Mouse (Mus musculus): Measurements from ENCODE around the gene Kmt2a. TPM values are rescaled to one million over a fixed set of nuclear protein-coding genes. Genes with fewer than 3 reads are reported as not detected.

Kmt2a gene
- polyA plus RNA-seq, 1 experiment from 2014 or later: 13.1 TPM

- no peak overlapping the region for H3K4me3 ChIP-seq (replicated peaks)
- no peak overlapping the region for H3K9ac ChIP-seq
- no peak overlapping the region for H3K27ac ChIP-seq
- no peak for ATAC-seq
- peaks cover 24% of the 10 kb centered on the region for H3K36me3 ChIP-seq
- H3K9me3 ChIP-seq: no peaks in the 10 kb centered on the region
- WGBS: 84% methylated on average over 6 of the region's 6 CpGs
- H3K27me3 ChIP-seq (replicated peaks): no peaks in the 10 kb centered on the region
- no peaks in the 10 kb centered on the region for H3K4me1 ChIP-seq (replicated peaks)
- no peak overlapping the region for H3K4me2 ChIP-seq (replicated peaks)
Observed at GRCm38 (mm10) chr9:44847446-44847845, 33.6 kb downstream of the Kmt2a start.

GRCm38 (mm10) chr9:44841241-44841640 is 39.9 kb downstream of the Kmt2a start:
- no peaks in the 10 kb centered on the region for H3K9me3 ChIP-seq
- no peaks in the 10 kb centered on the region for H3K4me1 ChIP-seq (replicated peaks)
- H3K27ac ChIP-seq: no peak overlapping the region
- no peak overlapping the region for H3K9ac ChIP-seq
- no peak overlapping the region for H3K4me3 ChIP-seq (replicated peaks)
- 79% methylated on average over 10 of the region's 10 CpGs for WGBS
- no peak for ATAC-seq
- no peak overlapping the region for H3K4me2 ChIP-seq (replicated peaks)
- H3K27me3 ChIP-seq (replicated peaks): no peaks in the 10 kb centered on the region
- peaks cover 25% of the 10 kb centered on the region for H3K36me3 ChIP-seq

DNA sequence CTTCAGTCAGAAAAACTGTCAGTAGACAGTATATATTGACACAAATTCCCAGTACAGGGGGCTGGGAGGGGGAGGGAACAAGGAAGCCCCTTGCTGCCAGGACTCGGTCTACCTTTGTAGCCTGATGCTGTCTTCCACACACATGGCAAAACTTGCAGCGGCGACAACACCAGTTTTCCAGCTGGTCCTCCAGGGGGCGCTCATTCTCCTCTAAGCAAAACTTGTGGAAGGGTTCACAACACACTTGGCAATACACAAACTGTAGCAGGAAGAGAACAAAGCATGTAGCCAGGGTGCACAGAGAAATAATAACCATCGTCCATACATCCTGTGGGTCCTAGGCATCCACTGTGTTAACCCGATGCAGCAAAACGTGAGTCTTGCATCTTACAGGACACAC is 44.7 kb downstream of the Kmt2a start:
- WGBS: 47% methylated on average over 7 of the region's 7 CpGs
- no peaks in the 10 kb centered on the region for H3K9me3 ChIP-seq
- no peak overlapping the region for H3K4me2 ChIP-seq (replicated peaks)
- peaks cover 42% of the 10 kb centered on the region for H3K36me3 ChIP-seq
- ATAC-seq: no peak
- H3K9ac ChIP-seq: no peak overlapping the region
- H3K27me3 ChIP-seq (replicated peaks): no peaks in the 10 kb centered on the region
- no peak overlapping the region for H3K27ac ChIP-seq
- H3K4me3 ChIP-seq (replicated peaks): no peak overlapping the region
- no peaks in the 10 kb centered on the region for H3K4me1 ChIP-seq (replicated peaks)

- Histone ChIP-seq H3K9me3 (no peaks in the 10 kb centered on the region), H3K36me3 (peaks cover 58% of the 10 kb centered on the region), H3K4me1 (replicated peaks) (no peaks in the 10 kb centered on the region), H3K4me3 (replicated peaks) (no peak overlapping the region), H3K27me3 (replicated peaks) (no peaks in the 10 kb centered on the region), H3K27ac (no peak overlapping the region), H3K4me2 (replicated peaks) (no peak overlapping the region), H3K9ac (no peak overlapping the region)
- ATAC-seq: no peak
- WGBS: 83% methylated on average over 4 of the region's 4 CpGs
Observed at GRCm38 (mm10) chr9:44832356-44832755, 48.7 kb downstream of the Kmt2a start.

GRCm38 (mm10) chr9:44830506-44830905 is 50.6 kb downstream of the Kmt2a start:
- peaks cover 67% of the 10 kb centered on the region for H3K36me3 ChIP-seq
- H3K27me3 ChIP-seq (replicated peaks): no peaks in the 10 kb centered on the region
- no peak overlapping the region for H3K9ac ChIP-seq
- 84% methylated on average over 2 of the region's 2 CpGs for WGBS
- no peaks in the 10 kb centered on the region for H3K4me1 ChIP-seq (replicated peaks)
- no peaks in the 10 kb centered on the region for H3K9me3 ChIP-seq
- no peak overlapping the region for H3K4me2 ChIP-seq (replicated peaks)
- H3K27ac ChIP-seq: no peak overlapping the region
- ATAC-seq: no peak
- no peak overlapping the region for H3K4me3 ChIP-seq (replicated peaks)

GRCm38 (mm10) chr9:44828944-44829343 is 52.2 kb downstream of the Kmt2a start:
- no peaks in the 10 kb centered on the region for H3K9me3 ChIP-seq
- WGBS: 94% methylated on average over 11 of the region's 11 CpGs
- ATAC-seq: no peak
- H3K36me3 ChIP-seq: peaks cover 67% of the 10 kb centered on the region
- no peak overlapping the region for H3K27ac ChIP-seq
- H3K9ac ChIP-seq: no peak overlapping the region
- no peaks in the 10 kb centered on the region for H3K4me1 ChIP-seq (replicated peaks)
- no peak overlapping the region for H3K4me2 ChIP-seq (replicated peaks)
- H3K4me3 ChIP-seq (replicated peaks): no peak overlapping the region
- no peaks in the 10 kb centered on the region for H3K27me3 ChIP-seq (replicated peaks)

- Histone ChIP-seq H3K4me2 (replicated peaks) (no peak overlapping the region), H3K9ac (no peak overlapping the region), H3K27me3 (replicated peaks) (no peaks in the 10 kb centered on the region), H3K4me1 (replicated peaks) (no peaks in the 10 kb centered on the region), H3K36me3 (peaks cover 67% of the 10 kb centered on the region), H3K27ac (no peak overlapping the region), H3K4me3 (replicated peaks) (no peak overlapping the region), H3K9me3 (no peaks in the 10 kb centered on the region)
- ATAC-seq: no peak
- WGBS: 90% methylated on average over 7 of the region's 7 CpGs
Observed at GRCm38 (mm10) chr9:44826660-44827059, 54.4 kb downstream of the Kmt2a start.

GRCm38 (mm10) chr9:44819920-44820827 is 60.9 kb downstream of the Kmt2a start:
- WGBS: 89% methylated on average over 15 of the region's 15 CpGs
- no peak overlapping the region for H3K4me3 ChIP-seq (replicated peaks)
- H3K27ac ChIP-seq: no peak overlapping the region
- H3K9me3 ChIP-seq: no peaks in the 10 kb centered on the region
- no peak overlapping the region for H3K9ac ChIP-seq
- H3K27me3 ChIP-seq (replicated peaks): no peaks in the 10 kb centered on the region
- H3K4me1 ChIP-seq (replicated peaks): no peaks in the 10 kb centered on the region
- H3K4me2 ChIP-seq (replicated peaks): no peak overlapping the region
- ATAC-seq: no peak
- peaks cover 74% of the 10 kb centered on the region for H3K36me3 ChIP-seq

DNA sequence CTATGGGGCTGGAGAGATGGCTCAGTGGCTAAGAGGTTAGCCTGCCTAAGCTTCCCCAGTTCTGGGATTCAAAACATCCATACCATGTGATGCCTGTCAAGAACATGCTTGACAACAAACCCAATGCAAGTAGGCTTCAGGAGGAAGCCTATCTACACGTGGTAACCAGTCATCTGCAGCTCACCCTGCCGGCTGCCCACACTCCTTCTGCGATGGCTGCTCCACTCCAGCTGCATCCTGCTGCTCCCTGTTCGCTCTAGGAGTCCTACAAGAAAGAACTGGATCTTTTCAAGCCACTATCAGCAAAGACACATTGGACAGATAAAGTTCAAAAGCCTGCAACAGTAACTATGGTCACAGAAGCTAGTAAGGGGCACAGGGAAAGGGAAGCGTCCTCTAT is 63.6 kb downstream of the Kmt2a start:
- no peak overlapping the region for H3K9ac ChIP-seq
- H3K36me3 ChIP-seq: peaks cover 83% of the 10 kb centered on the region
- H3K4me3 ChIP-seq (replicated peaks): no peak overlapping the region
- H3K27me3 ChIP-seq (replicated peaks): no peaks in the 10 kb centered on the region
- 76% methylated on average over 5 of the region's 5 CpGs for WGBS
- H3K4me2 ChIP-seq (replicated peaks): no peak overlapping the region
- no peak overlapping the region for H3K27ac ChIP-seq
- no peaks in the 10 kb centered on the region for H3K9me3 ChIP-seq
- no peak for ATAC-seq
- no peaks in the 10 kb centered on the region for H3K4me1 ChIP-seq (replicated peaks)

GRCm38 (mm10) chr9:44814179-44814578 is 66.9 kb downstream of the Kmt2a start:
- Histone ChIP-seq H3K36me3 (peaks cover 72% of the 10 kb centered on the region), H3K4me2 (replicated peaks) (no peak overlapping the region), H3K27ac (no peak overlapping the region), H3K9me3 (no peaks in the 10 kb centered on the region), H3K9ac (no peak overlapping the region), H3K4me3 (replicated peaks) (no peak overlapping the region), H3K4me1 (replicated peaks) (no peaks in the 10 kb centered on the region), H3K27me3 (replicated peaks) (no peaks in the 10 kb centered on the region)
- ATAC-seq: no peak
- 93% methylated on average over 8 of the region's 8 CpGs for WGBS

GRCm38 (mm10) chr9:44810316-44810715 is 70.8 kb downstream of the Kmt2a start:
- H3K27me3 ChIP-seq (replicated peaks): no peaks in the 10 kb centered on the region
- no peak overlapping the region for H3K4me3 ChIP-seq (replicated peaks)
- H3K4me2 ChIP-seq (replicated peaks): no peak overlapping the region
- H3K27ac ChIP-seq: no peak overlapping the region
- WGBS: 87% methylated on average over 10 of the region's 10 CpGs
- no peak for ATAC-seq
- no peaks in the 10 kb centered on the region for H3K9me3 ChIP-seq
- peaks cover 75% of the 10 kb centered on the region for H3K36me3 ChIP-seq
- no peaks in the 10 kb centered on the region for H3K4me1 ChIP-seq (replicated peaks)
- no peak overlapping the region for H3K9ac ChIP-seq

DNA sequence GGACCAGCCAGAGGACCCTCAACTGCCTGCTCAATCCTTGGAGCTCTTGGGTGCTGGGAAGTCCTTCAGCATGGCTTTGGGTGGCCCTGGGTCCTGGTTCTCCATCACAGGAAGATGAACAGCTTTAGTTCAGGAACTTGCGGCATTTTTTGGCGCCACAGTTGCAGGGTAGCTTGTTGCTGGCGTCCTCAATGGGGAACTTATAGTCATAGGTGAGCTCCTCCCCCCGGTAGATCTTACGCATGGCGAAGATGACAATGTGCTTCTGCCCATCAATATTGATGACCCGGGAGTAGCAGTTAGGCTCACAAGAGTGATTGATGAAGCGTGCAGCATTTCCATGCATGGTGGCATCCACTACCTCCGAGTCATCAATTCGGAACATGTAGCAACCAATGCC is 73.3 kb downstream of the Kmt2a start:
- 95% methylated on average over 10 of the region's 10 CpGs for WGBS

DNA sequence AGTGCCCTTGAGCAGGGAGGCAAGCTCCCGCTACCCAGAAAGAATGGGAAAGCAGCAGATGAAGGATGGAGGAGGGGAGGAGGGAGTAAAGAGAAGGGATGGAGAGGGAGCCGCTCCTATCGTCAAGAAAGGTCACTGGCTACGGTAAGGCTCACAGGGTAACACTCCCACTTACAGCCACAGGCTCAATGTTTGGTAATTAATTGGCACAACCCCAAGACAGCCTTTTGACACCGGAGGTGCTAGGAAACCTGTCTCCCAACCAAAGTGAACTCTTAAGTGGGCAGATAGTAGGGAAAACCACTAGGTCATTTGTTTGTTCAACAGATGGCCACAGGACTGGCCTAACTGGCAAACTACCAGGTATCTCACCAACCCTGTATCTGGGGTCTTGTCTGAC is 74.0 kb downstream of the Kmt2a start:
- ATAC-seq: no peak
- Histone ChIP-seq H3K27me3 (replicated peaks) (no peaks in the 10 kb centered on the region), H3K4me2 (replicated peaks) (no peak overlapping the region), H3K36me3 (peaks cover 52% of the 10 kb centered on the region), H3K27ac (no peak overlapping the region), H3K4me1 (replicated peaks) (0 out of 2 replicates have a peak, but pooled peaks cover 4% of the 10 kb centered on the region), H3K4me3 (replicated peaks) (no peak overlapping the region), H3K9ac (no peak overlapping the region), H3K9me3 (no peaks in the 10 kb centered on the region)
- WGBS: 66% methylated on average over 5 of the region's 5 CpGs

More for the DNA sequence above, 73.3 kb downstream of the Kmt2a start:
- Histone ChIP-seq H3K9me3 (no peaks in the 10 kb centered on the region), H3K4me3 (replicated peaks) (no peak overlapping the region), H3K4me1 (replicated peaks) (0 out of 2 replicates have a peak, but pooled peaks cover under 1% of the 10 kb centered on the region), H3K9ac (no peak overlapping the region), H3K27me3 (replicated peaks) (no peaks in the 10 kb centered on the region), H3K27ac (no peak overlapping the region), H3K4me2 (replicated peaks) (no peak overlapping the region), H3K36me3 (peaks cover 57% of the 10 kb centered on the region)
- no peak for ATAC-seq
